Mouse (Mus musculus) T-helper 1 cell (primary cell): ENCODE measurements around the gene Rmi1.
"Not testable (repeated sequence)": the region's sequence is repeated elsewhere in the genome, so short reads cannot be mapped to it uniquely, and the experiment has no call there.

Experiments
- in situ Hi-C: fragments of 300-600 bp; cut with MboI, MseI; formaldehyde crosslinking; loops from one replicate; pipeline ENCODE4 v1.15.1; 2025; ENCODE audit warnings: high pct_unique_total_duplicates

Gene Rmi1

GRCm38 (mm10) chr13:58402003-58402743, at the start of gene Rmi1:
TSS of gene Rmi1 (plus strand) at chr13:58402248.
- in situ Hi-C loops = no loop called here

- in situ Hi-C loops = no loop called here
Measured at GRCm38 (mm10) chr13:58352996-58353395, 49.1 kb upstream of the Rmi1 start.

DNA sequence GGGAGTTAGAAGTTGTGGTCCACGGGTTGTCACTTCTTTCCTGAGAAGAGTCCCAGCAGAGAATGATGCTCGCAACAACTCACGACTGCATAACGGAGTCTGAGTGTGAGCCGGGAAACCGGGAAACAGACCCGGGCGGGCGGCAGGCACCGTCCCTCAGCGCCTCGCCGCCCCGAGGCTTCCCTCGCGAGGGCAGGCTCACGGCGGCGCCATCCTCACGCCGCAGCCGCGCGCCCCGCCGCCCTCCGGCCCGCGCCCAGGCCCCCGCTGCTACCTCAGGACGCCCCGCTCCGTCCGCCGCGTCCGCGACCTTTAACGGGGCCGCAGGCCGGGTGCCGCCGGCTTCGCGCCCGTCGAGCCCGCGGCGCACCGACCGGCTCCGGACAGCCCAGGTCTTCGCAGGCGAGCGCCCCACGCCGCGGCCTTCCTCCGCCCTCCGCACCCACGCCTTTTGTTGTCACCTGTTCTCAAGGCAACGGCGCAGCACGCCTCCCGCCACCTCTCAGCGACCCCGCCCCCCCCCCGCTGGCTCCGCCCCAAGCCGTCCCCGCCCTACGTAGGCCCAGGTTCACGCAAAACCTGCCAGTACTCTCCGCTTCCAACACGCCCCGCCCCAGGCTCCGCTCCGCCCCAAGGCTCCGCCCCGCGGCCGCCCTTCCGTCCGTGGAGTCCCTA, 43.3 kb upstream of the Rmi1 start, which contains the start of gene Kif27:
Gene Kif27, minus strand, starts transcription at position 494 of the 675 bp plus-strand sequence.
- in situ Hi-C loops = no loop called here

DNA sequence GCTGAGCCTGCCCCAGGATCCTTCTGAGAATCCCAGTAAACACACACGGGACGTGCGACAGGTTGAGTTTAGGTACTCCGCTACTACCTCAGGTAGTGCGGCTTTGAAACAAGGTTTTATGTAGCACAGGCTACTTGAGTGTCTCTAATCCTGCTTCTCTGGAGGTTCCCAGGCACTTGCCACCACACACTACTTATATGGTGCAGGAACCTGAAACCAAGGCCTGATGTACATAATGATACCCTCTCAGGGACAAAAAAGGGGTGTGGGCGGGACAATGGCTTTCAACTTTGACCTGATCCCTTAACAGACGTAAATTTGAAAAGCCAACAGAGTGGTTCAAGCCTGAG, 42.8 kb upstream of the Rmi1 start:
- in situ Hi-C loops = no loop called here

GRCm38 (mm10) chr13:58364353-58365175, 37.5 kb upstream of the Rmi1 start:
- in situ Hi-C loops = no loop called here

DNA sequence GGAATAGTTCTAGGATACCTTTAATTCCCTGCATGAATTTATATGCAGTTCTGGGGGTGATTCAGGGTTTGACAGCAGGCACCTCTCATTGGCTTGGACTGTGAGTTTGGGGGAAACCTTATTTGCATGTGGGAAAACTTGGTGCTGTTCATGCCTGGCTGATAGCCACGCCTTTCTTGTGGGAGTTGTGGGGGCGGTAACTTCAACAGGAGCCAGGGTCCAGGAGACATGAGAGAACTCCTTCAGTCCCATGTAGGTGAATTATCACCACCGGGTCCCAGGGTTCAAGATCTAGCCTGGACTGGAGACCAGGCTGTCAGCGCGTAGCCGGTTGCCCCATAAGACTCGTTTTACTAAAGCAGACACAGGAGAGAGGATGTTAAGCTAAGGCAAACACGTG, 36.9 kb upstream of the Rmi1 start:
- in situ Hi-C loops = not testable (repeated sequence)

DNA sequence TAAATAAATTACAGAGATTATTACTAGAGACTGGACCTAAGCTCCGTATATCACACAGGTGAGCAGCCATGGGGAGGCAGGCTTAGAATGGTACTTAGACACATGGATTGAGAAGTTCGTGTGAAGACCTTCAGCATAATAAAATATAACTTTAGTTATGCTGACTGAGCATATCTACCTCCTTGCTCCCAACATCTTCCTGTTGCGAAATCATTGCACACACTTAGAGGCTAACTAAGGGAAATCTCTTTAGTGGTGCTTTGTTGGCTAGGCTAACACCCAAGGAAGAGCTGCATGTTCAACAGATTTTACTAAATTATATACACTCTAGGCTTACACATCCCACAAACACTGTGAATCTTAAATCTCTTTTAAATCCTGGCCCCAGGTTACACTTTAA, 35.7 kb upstream of the Rmi1 start:
- in situ Hi-C loops = no loop called here

GRCm38 (mm10) chr13:58367641-58368040, 34.4 kb upstream of the Rmi1 start:
- in situ Hi-C loops = no loop called here

DNA sequence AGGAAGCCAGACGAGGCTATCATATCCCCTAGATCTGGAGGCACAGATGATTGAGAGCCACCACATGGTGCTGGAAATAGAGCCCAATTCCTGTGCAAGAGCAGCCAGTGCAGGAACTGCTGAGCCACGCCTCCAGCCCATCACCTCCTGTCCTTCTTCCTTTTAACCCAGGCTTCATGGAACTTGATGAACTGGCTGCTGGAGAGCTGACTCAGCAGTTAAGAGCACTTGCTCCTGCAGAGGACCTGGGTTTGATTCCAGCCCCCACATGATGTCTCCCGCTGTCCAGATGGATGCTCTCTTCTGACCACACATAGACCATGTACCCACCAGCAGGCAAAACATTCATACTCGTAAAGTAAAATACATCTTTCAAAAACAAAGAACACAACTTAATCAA, 33.2 kb upstream of the Rmi1 start:
- in situ Hi-C loops = no loop called here

- in situ Hi-C loops = no loop called here
Measured at GRCm38 (mm10) chr13:58372278-58373152, 29.5 kb upstream of the Rmi1 start.

- in situ Hi-C loops = no loop called here
Measured at GRCm38 (mm10) chr13:58373153-58373470, 28.9 kb upstream of the Rmi1 start.

DNA sequence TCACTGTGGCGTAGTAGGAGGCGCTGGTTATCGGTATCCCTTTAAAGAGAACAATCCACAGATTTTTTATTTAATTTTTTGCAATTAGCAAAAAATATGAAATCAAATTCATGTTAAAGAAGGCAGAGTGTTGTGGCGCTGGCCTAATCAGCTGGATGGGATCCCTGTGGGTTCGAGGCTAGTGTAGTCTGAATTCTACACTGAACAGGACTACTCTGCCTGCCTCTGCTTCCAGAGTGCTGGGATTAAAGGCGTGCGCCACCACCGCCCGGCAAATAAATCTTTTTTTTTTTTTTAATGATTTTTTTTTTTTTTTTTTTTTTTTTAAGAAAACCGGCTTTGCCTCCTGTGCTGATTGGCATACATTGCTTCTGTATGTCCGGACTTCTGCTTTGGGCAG, 17.7 kb upstream of the Rmi1 start:
- in situ Hi-C loops = loop anchor here (10.0 kb wide), 1 partner anchor 260 kb away; the partner anchor contains the start of gene Hnrnpa0

DNA sequence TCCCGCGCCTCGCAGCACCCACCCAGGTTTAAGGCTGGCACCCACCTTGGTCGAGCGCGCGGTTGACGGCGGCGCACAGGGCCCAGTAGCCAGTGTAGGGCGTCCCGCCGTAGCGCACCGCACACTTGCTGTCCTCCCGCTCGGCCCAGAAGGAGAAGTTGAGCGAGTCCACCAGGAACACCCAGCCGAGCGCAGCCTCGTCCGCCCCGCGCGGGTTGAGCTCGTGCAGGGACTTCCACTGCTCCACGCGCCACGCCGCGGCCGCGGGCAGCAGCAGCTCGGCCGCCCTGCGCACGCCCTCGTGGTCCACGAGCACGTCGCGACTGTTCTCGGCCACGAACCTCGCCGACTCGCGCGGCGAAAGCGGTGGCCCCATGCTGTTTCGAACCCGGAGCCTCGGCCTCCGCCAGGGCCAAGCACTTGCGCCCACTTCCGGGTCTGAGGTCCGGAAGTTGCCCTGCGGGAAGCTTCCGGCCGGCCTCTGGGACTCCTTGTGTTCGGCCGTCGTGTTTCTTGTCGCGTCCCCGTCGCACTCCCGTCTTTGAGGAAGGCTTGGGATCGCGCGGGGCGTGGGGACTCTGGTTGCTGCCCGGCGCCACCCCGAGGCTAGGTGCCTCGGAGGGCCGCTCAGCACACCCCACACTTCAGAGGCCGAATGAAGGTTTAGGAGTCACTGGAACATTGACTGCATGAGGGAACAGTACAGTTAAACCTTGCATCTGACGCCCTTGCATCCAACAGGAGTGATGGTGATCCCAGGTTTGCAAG, 17.1 kb upstream of the Rmi1 start, which contains the start of gene 2210016F16Rik:
Gene 2210016F16Rik, minus strand, starts transcription at position 447 of the 768 bp plus-strand sequence.
- in situ Hi-C loops = loop anchor here (5.0 to 10.0 kb wide), 2 partner anchors 228 to 260 kb away; partner anchors contain the start of genes Hnrnpa0 and Idnk

DNA sequence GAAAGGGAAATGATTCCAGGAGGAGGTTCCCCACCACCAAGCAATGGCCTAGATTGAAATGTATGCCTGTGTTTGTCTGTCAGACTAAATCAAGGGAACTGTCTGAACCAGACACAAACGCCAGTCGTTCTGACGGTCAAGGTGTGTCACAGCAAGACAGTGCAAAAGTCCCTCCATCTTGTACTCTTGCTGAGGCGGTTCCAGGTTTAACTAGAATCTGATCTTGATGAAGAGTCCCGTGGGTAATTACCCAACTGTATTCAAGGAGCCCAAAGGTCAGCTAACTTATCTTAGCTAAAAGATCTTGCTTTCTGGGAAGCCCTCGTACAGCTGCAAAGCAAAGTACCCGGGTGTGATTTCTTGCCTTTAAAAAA, 16.5 kb upstream of the Rmi1 start:
- in situ Hi-C loops = loop anchor here (5.0 to 10.0 kb wide), 2 partner anchors 228 to 261 kb away; partner anchors contain the start of genes Hnrnpa0 and Idnk

DNA sequence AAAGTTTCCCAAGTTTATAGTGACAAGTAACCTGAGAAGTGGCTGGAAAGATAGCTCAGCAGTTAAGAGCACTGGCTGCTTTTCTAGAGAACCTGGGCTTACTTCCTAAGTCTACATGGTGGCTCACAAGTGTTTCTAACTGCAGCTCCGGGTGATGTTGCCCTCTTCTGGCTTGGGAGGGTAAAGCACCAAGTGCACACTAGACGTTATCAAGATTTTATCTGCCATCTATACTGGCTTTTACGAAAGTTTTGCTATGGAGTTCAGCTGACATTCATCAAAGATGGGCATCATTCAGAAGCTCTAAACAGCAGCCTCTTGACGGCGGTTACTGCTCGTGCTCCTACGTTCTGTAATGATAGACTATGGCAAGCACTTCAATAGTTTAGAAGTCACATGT, 14.1 kb upstream of the Rmi1 start:
- in situ Hi-C loops = loop anchor here (5.0 to 10.0 kb wide), 2 partner anchors 231 to 263 kb away; partner anchors contain the start of genes Hnrnpa0 and Idnk

DNA sequence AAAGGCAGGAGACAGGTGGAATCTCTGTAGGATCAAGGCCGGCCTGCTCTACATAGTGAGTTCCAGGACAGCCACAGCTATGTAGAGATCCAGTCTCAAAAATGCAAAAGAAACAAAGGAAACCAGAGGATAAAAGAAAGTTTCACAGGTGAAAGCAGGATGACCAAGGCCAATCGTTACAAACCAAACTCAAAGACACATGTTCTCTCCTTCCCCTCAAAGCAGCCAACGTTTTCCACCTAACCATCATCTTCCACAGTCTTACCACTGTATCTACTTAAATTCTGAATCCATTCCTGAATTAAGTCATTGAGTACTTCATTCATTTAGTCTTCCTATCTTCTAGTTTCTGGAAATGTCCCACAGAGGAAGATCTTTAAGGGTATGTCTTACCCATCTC, 13.7 kb upstream of the Rmi1 start:
- in situ Hi-C loops = loop anchor here (5.0 to 10.0 kb wide), 2 partner anchors 231 to 264 kb away; partner anchors contain the start of genes Hnrnpa0 and Idnk

- in situ Hi-C loops = loop anchor here (5.0 to 10.0 kb wide), 2 partner anchors 232 to 265 kb away; partner anchors contain the start of genes Hnrnpa0 and Idnk
Measured at GRCm38 (mm10) chr13:58389324-58389951, 12.6 kb upstream of the Rmi1 start.

- in situ Hi-C loops = not testable (repeated sequence)
Measured at GRCm38 (mm10) chr13:58394392-58394791, 7.7 kb upstream of the Rmi1 start.

DNA sequence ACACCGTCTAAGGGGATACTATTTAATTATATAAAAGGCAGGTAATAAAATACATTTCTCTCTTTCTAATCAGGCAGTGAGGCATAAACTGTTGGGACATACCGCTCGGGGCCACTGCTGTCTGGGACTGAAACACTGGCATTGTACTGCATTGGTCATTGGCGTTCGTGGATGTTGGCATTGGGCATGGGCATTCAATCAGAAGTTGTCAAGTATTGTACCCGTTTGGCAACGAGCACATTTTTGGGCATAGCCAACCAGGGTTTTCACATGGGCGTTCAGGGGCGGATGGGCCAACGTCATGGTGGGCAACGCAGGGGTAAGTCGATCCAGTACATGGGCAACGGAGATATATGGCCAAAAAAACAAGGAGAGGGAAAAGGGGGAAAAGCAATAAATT, 4.4 kb upstream of the Rmi1 start:
- in situ Hi-C loops = no loop called here

DNA sequence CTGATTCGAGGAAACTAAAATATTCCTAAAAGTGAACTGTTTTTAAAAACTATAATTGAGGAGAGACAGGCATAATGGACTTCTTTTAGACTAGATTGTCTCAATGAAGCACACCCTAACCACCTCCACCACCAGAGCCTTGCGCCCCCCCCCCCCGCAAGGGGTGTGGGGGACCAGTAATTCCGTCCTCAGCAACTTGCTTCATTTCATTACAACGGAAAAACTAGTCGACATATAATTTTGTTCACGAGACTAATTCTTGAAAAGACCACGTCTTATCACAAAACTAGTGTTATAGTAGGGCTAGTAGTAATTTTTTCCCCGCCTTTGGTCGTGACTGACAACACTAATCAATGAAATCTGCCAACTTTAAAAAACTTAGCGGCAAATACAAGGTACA, 1.5 kb upstream of the Rmi1 start:
- in situ Hi-C loops = no loop called here
